Mouse (Mus musculus): ENCODE measurements around the gene Nrg3.

GRCm38 (mm10) chr14:39051542-39051941 lies 421.3 kb downstream of the Nrg3 start:
- no peak for TF ChIP-seq CTCF (IDR thresholded peaks at IDR 0.05; ENCODE audit: extremely low read depth, insufficient read depth, insufficient read length, insufficient replicate concordance)
- TF ChIP-seq POLR2A (IDR thresholded peaks at IDR 0.05; ENCODE audit: low read depth, low read length) = no peak

Measured in spleen, adult 2 months (tissue).